Mouse (Mus musculus) embryonic stem cell, embryonic (primary cell): ENCODE measurements at regions not wholly inside any gene's neighbourhood (a gene's known extent, or its start where the extent isn't known, plus 50 kb on each side); places are given as distances from the start of the nearest gene placed in this dataset.

Experiments
- CTCF ChIA-PET, 4 experiments: fragments of 300-600 bp in 2 of 4; fragments of 350-600 bp in 2 of 4; sonication (Branson Sonifier 250); formaldehyde crosslinking; loops; one replicate each; lab custom pipeline; 2022; ENCODE audit warnings: inconsistent platforms in 2 of 4; lab: Charles Lee
- POLR2A ChIA-PET, 4 experiments: fragments of 300-600 bp in 2 of 4; fragments of 350-600 bp in 2 of 4; sonication (Branson Sonifier 250); formaldehyde crosslinking; loops; one replicate each; lab custom pipeline; 2022; ENCODE audit warnings: antibody characterized with exemption in 4 of 4, inconsistent platforms in 1 of 4; lab: Charles Lee

DNA sequence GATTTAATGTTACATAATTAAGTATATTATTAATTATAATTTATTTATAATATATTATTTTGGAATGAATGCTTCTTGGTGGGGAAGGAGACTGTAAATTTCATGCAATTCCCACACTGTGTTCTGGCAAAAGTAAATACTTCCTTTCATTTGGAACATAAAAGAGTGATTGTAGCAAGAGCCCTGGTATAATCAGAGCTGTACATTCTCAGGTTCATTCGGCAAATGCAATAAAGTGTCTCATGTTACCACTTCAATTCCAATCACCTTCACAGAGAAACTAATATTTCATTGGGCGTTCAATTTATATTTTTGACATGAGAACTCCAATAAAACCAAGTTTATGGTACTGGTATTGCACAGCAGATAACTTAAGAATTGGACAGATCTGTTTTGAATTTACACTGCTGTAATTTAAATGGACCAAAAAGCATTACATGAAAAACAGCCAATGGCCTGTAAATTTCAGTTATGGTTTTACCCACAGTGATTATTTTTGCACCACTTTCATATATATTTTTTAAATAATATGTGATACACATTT is 569.0 kb downstream of the Pcdh7 start:
- CTCF ChIA-PET, result no interaction called here

DNA sequence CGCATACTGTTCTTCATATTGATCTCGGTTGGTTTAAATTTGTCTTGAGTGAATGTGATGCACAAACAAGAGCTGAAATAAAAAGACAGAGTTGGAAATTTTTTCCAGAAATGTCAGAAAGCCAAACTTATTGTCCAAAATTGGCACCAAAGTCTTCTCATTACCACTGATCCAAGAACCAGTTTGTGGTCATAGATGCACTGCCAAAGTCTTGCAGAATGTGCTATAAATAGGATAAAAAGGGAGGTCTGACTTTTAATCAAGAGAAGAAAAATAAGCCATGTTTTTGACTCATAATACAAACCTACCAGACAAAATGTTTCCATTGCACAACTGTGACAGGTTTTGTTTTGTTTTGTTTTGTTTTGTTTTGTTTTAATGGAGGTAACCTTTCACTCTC is 573.5 kb downstream of the Pcdh7 start:
- ChIA-PET CTCF (no interaction called here), POLR2A (no interaction called here)

More for the DNA sequence above, 569.0 kb downstream of the Pcdh7 start:
- POLR2A ChIA-PET, result no interaction called here

DNA sequence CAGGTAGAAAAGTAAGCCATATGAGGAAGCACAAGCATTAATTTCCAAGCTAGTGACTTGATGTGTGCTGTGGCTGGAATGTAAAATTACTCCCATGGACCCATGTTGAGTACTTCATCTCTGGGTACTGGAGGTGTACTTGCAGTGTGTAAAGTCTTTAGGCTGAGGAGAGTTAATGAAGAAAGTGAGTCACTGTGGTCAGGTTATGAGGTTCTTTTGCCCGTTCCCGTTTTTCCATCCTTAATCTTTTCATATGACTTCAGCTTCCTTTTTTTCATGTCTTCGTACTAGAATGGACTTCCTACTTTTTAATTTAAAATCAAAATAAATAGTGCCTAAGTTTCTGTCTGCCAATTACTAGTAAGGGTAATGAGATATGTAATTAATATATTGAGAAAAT is 577.1 kb downstream of the Pcdh7 start:
- ChIA-PET POLR2A (no interaction called here), CTCF (no interaction called here)

DNA sequence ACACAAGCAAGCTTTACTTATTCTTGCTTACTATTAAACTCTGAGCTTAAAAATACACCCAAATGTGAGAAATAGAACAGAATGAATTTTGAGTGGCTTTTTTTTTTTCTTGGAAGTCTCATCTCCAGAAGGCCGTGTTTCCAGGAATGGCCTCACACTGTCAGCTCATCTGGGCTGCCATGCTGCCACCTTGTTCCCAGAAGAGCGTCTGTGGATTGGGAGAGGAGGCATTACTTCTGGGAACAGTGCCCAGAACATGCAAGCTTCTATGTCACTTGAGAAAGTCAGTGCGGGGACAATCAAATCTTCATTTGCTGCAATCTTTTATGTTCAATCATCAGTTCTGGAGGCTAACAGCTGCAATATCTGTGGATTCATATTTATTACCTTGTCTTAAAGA is 613.6 kb downstream of the Pcdh7 start:
- CTCF ChIA-PET, result no interaction called here
- POLR2A ChIA-PET, result interaction anchor here in 1 of 4 experiments (0.8 kb wide), 1 partner anchor 330 kb away, joined by 3 read pairs; no protein-coding TSS in a partner anchor
